Mouse (Mus musculus): ENCODE data around the gene Adamtsl4. TPM values are rescaled to one million over a fixed set of nuclear protein-coding genes. Genes with fewer than 3 reads are reported as not detected.

Adamtsl4 gene
- total RNA-seq, 2 experiments from 2014 or later = 0.84 to 1.2 TPM

DNA sequence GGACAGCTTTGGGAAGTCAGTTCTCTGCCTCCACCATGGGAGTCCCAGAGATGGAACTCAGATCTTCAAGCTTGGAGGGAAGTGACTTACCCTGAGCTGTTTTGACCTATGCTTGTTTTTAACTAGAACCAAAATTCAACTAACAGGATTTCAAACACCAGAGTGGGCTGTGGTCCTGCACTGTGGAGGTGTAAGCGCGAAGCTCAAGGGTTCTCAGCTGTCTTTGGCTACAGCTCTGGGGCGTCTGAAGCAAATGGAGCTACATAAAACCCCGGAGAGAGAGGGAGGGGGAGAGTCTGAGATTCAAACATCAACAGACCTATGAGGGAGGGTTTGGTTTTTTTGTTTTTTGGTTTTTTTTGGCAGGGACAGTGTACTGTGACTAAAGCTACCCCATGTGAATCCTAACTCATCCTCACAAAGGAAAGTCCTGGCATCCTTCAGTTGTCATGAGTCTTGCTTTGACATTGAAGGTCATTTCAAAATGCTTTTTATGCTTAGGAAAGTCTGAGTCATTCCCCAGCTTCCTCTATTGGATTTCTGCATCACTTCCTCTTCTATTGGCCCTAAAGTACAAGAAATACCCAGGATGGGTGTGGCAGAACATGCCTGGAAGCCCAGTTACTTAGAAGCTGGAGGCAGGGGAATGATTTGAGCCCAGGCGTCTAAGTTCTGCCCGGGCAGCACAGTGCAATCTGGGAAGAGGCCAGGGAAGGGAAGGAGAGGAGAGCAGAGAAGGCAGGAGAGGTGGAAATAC is 37.3 kb downstream of the Adamtsl4 start:
- ATAC-seq (replicated peaks; ENCODE audit: low FRiP score, poor library complexity, severe bottlenecking) = no peak

DNA sequence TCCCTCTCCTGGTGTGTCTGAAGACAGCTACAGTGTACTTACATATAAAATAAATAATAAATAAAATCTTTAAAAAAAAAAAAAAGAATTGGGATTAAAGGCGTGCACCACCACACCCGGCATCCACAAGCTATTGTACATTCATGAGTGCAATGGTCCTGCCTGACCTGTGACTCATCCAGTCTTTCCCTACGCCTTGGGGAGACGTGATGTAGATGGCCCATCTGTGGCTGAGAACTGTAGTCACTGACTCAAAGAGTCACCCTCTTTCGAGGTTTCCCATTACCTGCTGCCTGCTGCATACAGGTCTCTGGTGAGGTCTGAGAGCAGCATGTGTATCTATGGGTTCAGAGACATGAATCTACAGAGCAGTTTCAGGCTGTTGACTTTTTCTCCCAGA is 39.7 kb downstream of the Adamtsl4 start:
- no peak for ATAC-seq (replicated peaks; ENCODE audit: low FRiP score, poor library complexity, severe bottlenecking)

DNA sequence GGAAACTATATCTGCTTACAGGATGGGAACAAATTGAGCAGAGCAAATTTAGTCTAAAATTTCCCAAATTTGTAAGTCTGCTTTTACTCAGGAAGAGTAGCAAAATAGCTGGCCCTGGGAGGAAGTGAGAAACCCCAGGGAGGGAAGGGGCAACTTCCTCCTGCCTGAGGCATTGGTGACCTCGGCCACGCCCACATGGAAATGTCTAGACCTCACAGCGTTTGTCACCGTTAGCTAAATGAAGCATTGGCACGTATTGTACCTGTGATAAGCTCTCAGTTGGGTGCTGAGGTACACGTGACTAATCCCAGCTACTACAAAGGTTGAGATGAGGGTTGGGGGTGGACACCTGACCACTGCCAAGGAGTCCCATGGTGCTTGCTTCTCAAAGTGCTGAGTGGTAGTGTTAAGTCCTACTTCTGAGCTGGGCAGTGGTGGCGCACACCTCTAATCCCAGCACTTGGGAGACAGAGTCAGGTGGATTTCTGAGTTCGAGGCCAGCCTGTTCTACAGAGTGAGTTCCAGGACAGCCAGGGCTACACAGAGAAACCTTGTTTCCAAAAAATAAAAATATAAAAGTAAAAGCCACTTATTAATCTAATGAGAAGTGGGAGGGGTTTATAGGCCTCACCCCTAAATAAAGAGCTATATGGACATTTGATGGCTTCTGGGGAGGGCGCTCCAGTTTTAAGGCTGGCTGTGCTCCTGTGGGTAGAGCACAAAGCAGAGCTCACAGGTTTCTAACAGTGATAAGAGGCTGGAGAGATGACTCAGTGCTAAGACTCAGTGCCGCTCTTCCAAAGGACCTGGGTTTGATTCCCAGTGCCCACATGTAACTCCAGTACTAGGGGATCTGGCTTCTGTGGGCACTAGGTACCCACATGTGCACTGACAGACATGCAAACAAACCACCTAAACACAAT is 42.1 kb downstream of the Adamtsl4 start:
- 0 out of 2 replicates have a peak, but pooled peaks have one; percentile 30 for ATAC-seq (replicated peaks; ENCODE audit: low FRiP score, poor library complexity, severe bottlenecking)

DNA sequence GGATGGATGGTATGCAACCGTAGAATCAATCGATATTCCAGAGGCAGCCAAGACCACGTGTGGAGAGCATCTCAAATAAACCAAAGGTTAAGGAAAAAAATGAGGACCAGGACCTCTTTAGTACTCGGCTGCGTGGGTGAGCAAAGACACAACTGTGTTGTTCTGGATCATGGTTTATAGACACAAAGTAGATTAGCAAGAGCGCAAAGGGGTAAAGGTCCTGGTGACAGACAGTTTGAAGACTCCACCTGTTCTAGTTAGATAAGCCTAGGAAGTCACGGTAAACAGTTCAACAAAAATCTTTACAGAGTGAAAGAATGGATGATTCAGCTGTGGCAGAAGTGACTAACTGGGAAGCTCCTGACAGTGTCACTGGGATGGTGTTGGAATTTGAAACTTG is 44.6 kb downstream of the Adamtsl4 start:
- peak; percentile 48; the same call in 1 of the 2 replicates for ATAC-seq (replicated peaks; ENCODE audit: low FRiP score, poor library complexity, severe bottlenecking)

DNA sequence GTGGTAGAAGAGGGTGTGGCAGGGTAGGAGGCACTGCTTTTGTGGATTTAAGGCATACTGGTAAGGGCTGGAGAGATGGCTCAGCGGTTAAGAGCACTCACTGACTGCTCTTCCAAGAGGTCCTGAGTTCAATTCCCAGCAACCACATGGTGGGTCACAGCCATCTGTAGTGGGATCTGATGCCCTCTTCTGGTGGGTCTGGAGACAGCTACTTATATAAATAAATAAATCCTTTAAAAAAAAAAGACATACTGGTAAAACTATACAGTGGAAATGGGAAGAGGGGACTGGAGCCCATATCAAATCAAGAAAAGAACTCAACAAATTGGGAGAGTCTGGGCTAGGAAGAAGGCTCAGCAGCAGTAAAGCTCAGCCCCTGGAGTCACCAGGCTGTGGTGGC is 48.0 kb downstream of the Adamtsl4 start:
- ATAC-seq (replicated peaks; ENCODE audit: low FRiP score, poor library complexity, severe bottlenecking) = no peak

DNA sequence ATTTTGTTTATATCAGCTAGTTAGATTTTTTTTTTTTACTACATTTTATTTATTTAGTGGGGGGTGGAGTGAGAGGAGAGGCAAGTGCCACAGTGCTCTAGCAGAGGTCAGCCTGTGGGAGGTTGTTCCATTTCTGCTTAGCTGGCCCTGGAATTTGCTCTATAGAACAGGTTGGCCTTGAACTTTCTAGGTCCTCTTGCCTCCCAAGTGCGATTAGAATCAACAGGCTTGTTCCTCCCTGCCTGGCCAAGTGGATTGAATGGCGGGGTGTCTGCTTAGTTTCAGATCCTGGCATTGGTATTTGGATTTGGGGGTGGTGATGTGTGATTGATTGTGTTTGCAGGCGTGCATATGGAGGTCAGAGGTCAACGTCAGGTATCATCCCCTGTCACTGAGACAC is 51.6 kb downstream of the Adamtsl4 start:
- ATAC-seq (replicated peaks; ENCODE audit: low FRiP score, poor library complexity, severe bottlenecking) = no peak

DNA sequence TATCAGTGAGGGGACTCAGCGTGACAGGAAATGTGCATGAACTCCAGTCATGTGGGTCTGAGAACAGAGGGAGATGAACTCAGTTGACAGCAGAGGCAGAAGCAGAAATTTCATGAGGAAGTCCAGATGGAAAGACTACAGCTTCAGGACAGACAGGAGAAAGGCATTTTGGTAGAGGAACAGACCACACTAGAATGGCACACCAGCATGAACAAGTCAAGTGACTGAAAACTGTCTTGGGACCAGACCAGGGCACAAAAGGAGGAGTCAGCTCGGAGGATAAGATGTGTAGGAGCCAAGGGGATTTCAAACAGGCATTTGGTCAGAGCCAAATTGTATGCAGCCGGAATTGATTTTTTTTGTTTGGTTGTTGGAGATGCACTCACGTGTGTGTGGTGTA is 52.1 kb downstream of the Adamtsl4 start:
- no peak for ATAC-seq (replicated peaks; ENCODE audit: low FRiP score, poor library complexity, severe bottlenecking)

DNA sequence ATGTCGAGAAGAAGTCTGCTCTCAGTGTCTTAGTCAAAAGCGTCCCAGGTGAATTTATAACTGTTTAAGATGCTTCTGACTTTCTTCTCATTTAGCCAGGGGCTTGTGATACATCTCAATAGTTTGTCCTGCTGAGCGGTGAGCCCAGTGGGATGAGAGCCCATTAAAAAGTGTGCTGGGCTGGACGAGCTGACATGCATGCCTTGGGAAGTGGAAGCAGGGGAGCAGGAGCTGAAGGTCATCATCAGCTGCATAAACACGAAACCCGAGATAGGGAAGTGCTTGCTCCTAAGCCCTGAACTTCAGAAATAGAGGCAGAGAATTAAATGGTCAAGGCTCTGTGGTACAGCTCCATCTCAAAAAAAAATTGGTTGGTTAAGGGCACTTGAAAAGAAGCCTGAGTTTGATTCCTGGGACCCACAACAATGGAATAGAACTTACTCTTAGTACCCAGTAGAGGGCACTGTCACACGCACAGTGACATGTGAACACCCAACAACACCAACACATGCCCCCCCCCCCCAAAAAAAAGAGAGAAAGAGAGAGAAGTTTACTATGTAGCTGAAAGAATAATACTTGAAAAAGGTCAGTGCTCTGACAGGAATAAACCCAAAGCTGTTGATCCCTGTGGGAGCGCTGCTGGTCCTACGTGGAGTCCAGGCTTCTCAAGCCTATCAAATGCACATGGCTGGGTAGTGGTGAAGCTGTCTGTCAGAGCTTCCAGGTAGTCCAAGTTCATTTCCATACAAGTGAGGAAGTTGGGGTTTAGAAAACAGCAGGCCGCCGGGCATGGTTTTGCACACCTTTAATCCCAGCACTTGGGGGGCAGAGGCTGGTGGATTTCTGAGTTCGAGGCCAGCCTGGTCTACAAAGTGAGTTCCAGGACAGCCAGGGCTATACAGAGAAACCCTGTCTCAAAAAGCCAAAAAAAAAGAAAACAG is 54.8 kb downstream of the Adamtsl4 start:
- 0 out of 2 replicates have a peak, but pooled peaks have one; percentile 47 for ATAC-seq (replicated peaks; ENCODE audit: low FRiP score, poor library complexity, severe bottlenecking)

DNA sequence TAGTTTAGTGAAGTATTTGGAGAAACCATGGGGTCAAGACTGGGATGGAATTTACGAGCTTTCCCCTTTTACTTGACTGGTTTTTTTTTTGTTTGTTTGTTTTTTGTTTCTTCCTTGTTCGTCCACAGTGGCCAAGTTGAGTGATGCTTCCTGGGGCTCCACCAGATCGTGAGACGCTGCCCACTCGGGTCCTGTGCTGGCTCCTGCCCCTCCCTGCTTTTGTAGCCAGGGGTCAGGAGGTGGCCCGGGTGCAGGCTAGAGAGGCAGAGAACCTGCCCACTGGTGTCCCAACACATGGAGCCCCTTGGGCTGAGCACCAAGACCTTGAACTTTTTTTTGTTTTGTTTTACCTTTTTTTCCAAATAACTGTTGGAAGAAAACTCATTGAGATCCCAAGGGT is 56.4 kb downstream of the Adamtsl4 start:
- ATAC-seq (replicated peaks; ENCODE audit: low FRiP score, poor library complexity, severe bottlenecking) = no peak

DNA sequence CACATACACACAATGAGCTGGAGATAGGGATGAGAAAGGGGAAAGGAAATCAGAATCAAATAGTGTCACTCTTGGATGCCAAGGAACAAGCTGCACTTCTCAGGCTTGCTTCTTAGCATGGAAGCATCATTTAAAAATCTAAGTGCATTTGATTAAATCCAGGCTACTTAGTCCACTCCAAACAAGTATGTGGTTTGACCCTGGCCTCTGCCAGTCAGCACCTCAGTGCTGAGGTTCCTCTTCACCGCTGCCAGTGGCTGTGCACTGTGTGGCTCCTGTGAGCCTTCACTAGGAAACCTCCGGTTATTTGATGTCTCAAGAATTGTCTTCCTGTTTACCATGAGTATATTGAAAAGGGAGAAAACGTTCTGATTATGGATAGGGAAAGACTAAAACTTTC is 56.9 kb downstream of the Adamtsl4 start:
- no peak for ATAC-seq (replicated peaks; ENCODE audit: low FRiP score, poor library complexity, severe bottlenecking)

DNA sequence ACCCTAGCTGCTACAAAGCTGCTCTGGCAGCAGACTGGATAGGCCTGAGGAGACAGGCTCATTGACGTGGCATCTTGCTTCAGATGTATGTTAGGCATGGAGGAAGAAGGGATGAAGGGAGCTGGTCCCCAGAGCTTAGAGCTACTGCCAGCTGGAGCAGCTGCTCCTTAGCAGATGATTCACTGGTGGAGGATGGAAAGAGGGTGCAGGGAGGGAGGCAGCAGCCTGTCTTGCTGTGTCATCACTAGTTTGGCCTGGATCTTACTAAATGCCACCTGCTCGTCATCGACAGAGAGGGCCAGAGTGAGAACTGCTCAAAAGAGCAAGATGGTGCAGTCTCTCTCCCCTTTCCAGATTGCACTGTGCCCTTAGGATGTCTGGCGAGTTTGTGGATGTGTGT is 58.0 kb downstream of the Adamtsl4 start:
- no peak for ATAC-seq (replicated peaks; ENCODE audit: low FRiP score, poor library complexity, severe bottlenecking)

DNA sequence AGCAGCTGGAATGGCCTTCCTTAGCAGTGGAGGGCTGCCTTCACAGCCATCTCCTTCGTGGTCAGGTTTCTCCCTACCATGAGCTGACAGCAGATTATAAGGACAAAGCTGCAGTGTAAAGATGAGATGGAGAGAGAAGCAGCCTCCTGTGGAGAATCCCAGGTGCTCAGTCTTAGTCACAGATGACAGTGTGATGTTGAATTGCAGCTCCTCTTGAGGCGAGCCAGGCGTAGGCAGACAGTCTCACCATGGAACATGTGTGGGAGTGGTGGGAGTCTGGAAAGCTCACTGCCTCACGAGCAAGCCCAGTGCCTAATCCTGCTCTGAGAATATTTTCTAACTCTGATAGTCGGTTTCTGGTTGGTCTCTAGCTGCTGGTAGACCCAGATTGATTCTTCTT is 60.0 kb downstream of the Adamtsl4 start:
- no peak for ATAC-seq (replicated peaks; ENCODE audit: low FRiP score, poor library complexity, severe bottlenecking)

Other genes with a start within 250 kb of the Adamtsl4 start
- 3.4 TPM in 1 of 2 replicates, not detected in the other for gene Ctsk, start 188.7 kb downstream of the Adamtsl4 start, total RNA-seq (2015; ENCODE audit: low replicate concordance)
- not detected in 2 replicates for gene Ctsk, start 188.7 kb downstream of the Adamtsl4 start, total RNA-seq (2017; ENCODE audit: low replicate concordance)
- 97.3 and 108 TPM in 2 replicates for gene Ctss, start 161.1 kb downstream of the Adamtsl4 start, total RNA-seq (2015; ENCODE audit: low replicate concordance)
- 104 and 120 TPM in 2 replicates for gene Ctss, start 161.1 kb downstream of the Adamtsl4 start, total RNA-seq (2017; ENCODE audit: low replicate concordance)
- not detected in 2 replicates for gene Hormad1, start 128.2 kb downstream of the Adamtsl4 start, total RNA-seq (2015; ENCODE audit: low replicate concordance)
- not detected in 2 replicates for gene Hormad1, start 128.2 kb downstream of the Adamtsl4 start, total RNA-seq (2017; ENCODE audit: low replicate concordance)
- gene Golph3l, start 99.0 kb downstream of the Adamtsl4 start, total RNA-seq (2015; ENCODE audit: low replicate concordance) = 73.2 and 104 TPM in 2 replicates
- 66.4 and 93.1 TPM in 2 replicates for gene Golph3l, start 99.0 kb downstream of the Adamtsl4 start, total RNA-seq (2017; ENCODE audit: low replicate concordance)
- 65.4 and 75.3 TPM in 2 replicates for gene Ensa, start 62.9 kb downstream of the Adamtsl4 start, total RNA-seq (2015; ENCODE audit: low replicate concordance)
- 117 and 119 TPM in 2 replicates for gene Ensa, start 62.9 kb downstream of the Adamtsl4 start, total RNA-seq (2017; ENCODE audit: low replicate concordance)
- 161 and 212 TPM in 2 replicates for gene Mcl1, start 29.1 kb downstream of the Adamtsl4 start, total RNA-seq (2015; ENCODE audit: low replicate concordance)
- 104 and 138 TPM in 2 replicates for gene Mcl1, start 29.1 kb downstream of the Adamtsl4 start, total RNA-seq (2017; ENCODE audit: low replicate concordance)
- 6.5 TPM in 1 of 2 replicates, not detected in the other for gene Ecm1, start 51.7 kb upstream of the Adamtsl4 start, total RNA-seq (2015; ENCODE audit: low replicate concordance)
- gene Ecm1, start 51.7 kb upstream of the Adamtsl4 start, total RNA-seq (2017; ENCODE audit: low replicate concordance) = not detected in 2 replicates
- 0.84 and 15.9 TPM in 2 replicates for gene Tars2, start 72.3 kb upstream of the Adamtsl4 start, total RNA-seq (2015; ENCODE audit: low replicate concordance)
- 8.0 and 20.9 TPM in 2 replicates for gene Tars2, start 72.3 kb upstream of the Adamtsl4 start, total RNA-seq (2017; ENCODE audit: low replicate concordance)
- 23.5 and 24.9 TPM in 2 replicates for gene Rprd2, start 130.9 kb upstream of the Adamtsl4 start, total RNA-seq (2015; ENCODE audit: low replicate concordance)
- 21.3 and 24.0 TPM in 2 replicates for gene Rprd2, start 130.9 kb upstream of the Adamtsl4 start, total RNA-seq (2017; ENCODE audit: low replicate concordance)
- 56.2 and 83.6 TPM in 2 replicates for gene Prpf3, start 168.0 kb upstream of the Adamtsl4 start, total RNA-seq (2015; ENCODE audit: low replicate concordance)
- gene Prpf3, start 168.0 kb upstream of the Adamtsl4 start, total RNA-seq (2017; ENCODE audit: low replicate concordance) = 37.7 and 84.2 TPM in 2 replicates
- 43.2 and 59.5 TPM in 2 replicates for gene Mrps21, start 183.6 kb upstream of the Adamtsl4 start, total RNA-seq (2015; ENCODE audit: low replicate concordance)
- gene Mrps21, start 183.6 kb upstream of the Adamtsl4 start, total RNA-seq (2017; ENCODE audit: low replicate concordance) = 102 and 123 TPM in 2 replicates
- gene Ciart, start 194.3 kb upstream of the Adamtsl4 start, total RNA-seq (2015; ENCODE audit: low replicate concordance) = not detected in 2 replicates
- 1.8 TPM in 1 of 2 replicates, not detected in the other for gene Ciart, start 194.3 kb upstream of the Adamtsl4 start, total RNA-seq (2017; ENCODE audit: low replicate concordance)
- 8.8 and 10.1 TPM in 2 replicates for gene BC028528, start 204.1 kb upstream of the Adamtsl4 start, total RNA-seq (2015; ENCODE audit: low replicate concordance)
- gene BC028528, start 204.1 kb upstream of the Adamtsl4 start, total RNA-seq (2017; ENCODE audit: low replicate concordance) = 5.8 and 26.0 TPM in 2 replicates
- 7.6 and 8.0 TPM in 2 replicates for gene Aph1a, start 206.1 kb upstream of the Adamtsl4 start, total RNA-seq (2015; ENCODE audit: low replicate concordance)
- 9.6 and 14.6 TPM in 2 replicates for gene Aph1a, start 206.1 kb upstream of the Adamtsl4 start, total RNA-seq (2017; ENCODE audit: low replicate concordance)
- gene Car14, start 216.8 kb upstream of the Adamtsl4 start, total RNA-seq (2015; ENCODE audit: low replicate concordance) = not detected in 2 replicates
- not detected in 2 replicates for gene Car14, start 216.8 kb upstream of the Adamtsl4 start, total RNA-seq (2017; ENCODE audit: low replicate concordance)
- 153 and 197 TPM in 2 replicates for gene Anp32e, start 241.3 kb upstream of the Adamtsl4 start, total RNA-seq (2015; ENCODE audit: low replicate concordance)
- 541 and 717 TPM in 2 replicates for gene Anp32e, start 241.3 kb upstream of the Adamtsl4 start, total RNA-seq (2017; ENCODE audit: low replicate concordance)